In genomic region chr11:52265616-52266307, GRCm38 (mm10) we compare ENCODE assay signal across 16 mouse cellular contexts. TPM values are rescaled to one million over a fixed set of nuclear protein-coding genes. Genes with fewer than 3 reads are reported as not detected.
DNase-seq lines count a peak whose midpoint lies in the region; ATAC-seq and TF ChIP-seq lines count a peak whose summit lies in the region.
"Had no signal": no experiment of that assay in that cellular context is flagged by ENCODE, and none has a peak within 500 bp of the region (broad histone marks: within the 10 kb centered on the region; RNA-seq: fewer than 3 reads in every experiment).

No protein-coding gene starts in this region.

- H3K27me3 ChIP-seq in heart, embryonic 12.5 days (replicated peaks) = no peaks in the 10 kb centered on the region
- H3K27me3 ChIP-seq in spleen, adult 2 months (ENCODE audit: control insufficient read depth, insufficient read depth, low read length) = no peaks in the 10 kb centered on the region
- H3K27me3 ChIP-seq: hindbrain, embryonic 12.5 days had no signal

- 32% methylated on average over 12 of the region's 12 CpGs for WGBS in heart, embryonic 12.5 days
- 11% methylated on average over 12 of the region's 12 CpGs for WGBS in spleen, adult 2 months

- H3K36me3 ChIP-seq in heart, embryonic 12.5 days = 0 out of 2 replicates have a peak, but pooled peaks cover 2% of the 10 kb centered on the region
- H3K36me3 ChIP-seq in spleen, adult 2 months (ENCODE audit: control insufficient read depth, insufficient read depth, low read length) = no peaks in the 10 kb centered on the region
- H3K36me3 ChIP-seq: hindbrain, embryonic 12.5 days had no signal

- no peak for TF ChIP-seq CTCF in spleen, adult 2 months (IDR thresholded peaks at IDR 0.05; ENCODE audit: extremely low read depth, insufficient read depth, insufficient read length, insufficient replicate concordance)

- no peak for ATAC-seq in heart, embryonic 12.5 days (ENCODE audit: insufficient number of reproducible peaks, low FRiP score)
- ATAC-seq in megakaryocyte, adult 5-6 weeks (ENCODE audit: poor library complexity, severe bottlenecking) = 0 out of 2 replicates have a peak, but pooled peaks have one; percentile 18

- peak overlapping the region; percentile 37 for H3K4me2 ChIP-seq in heart, embryonic 12.5 days
- H3K4me2 ChIP-seq: hindbrain, embryonic 12.5 days had no signal

- peaks cover 54% of the 10 kb centered on the region for H3K4me1 ChIP-seq in heart, embryonic 12.5 days (replicated peaks)
- H3K4me1 ChIP-seq in spleen, adult 2 months (ENCODE audit: control insufficient read depth, insufficient read depth, insufficient read length) = peaks cover 38% of the 10 kb centered on the region; the same call in 1 of the 2 replicates

- H3K9me3 ChIP-seq in heart, embryonic 12.5 days (replicated peaks) = no peaks in the 10 kb centered on the region
- H3K9me3 ChIP-seq: hindbrain, embryonic 12.5 days had no signal

- peak; percentile 59 for TF ChIP-seq POLR2A in spleen, adult 2 months (IDR thresholded peaks at IDR 0.05; ENCODE audit: low read depth, low read length)

- no peak overlapping the region for H3K4me3 ChIP-seq in heart, embryonic 12.5 days
- no peak overlapping the region; the same call in 1 of the 2 replicates for H3K4me3 ChIP-seq in spleen, adult 2 months (ENCODE audit: extremely low read depth, insufficient read depth, insufficient read length)
- H3K4me3 ChIP-seq: hindbrain, embryonic 12.5 days had no signal

- H3K27ac ChIP-seq in heart, embryonic 12.5 days (ENCODE audit: poor library complexity, severe bottlenecking) = peak overlapping the region; percentile 49; the same call in 1 of the 2 replicates
- H3K27ac ChIP-seq in spleen, adult 2 months (ENCODE audit: insufficient read depth, low read length) = peak overlapping the region; percentile 74
- H3K27ac ChIP-seq: hindbrain, embryonic 12.5 days had no signal

- peak overlapping the region; percentile 34 for H3K9ac ChIP-seq in heart, embryonic 12.5 days
- H3K9ac ChIP-seq: hindbrain, embryonic 12.5 days had no signal

- DNase-seq in heart, adult 9 months (ENCODE audit: low spot score in 2 of 2) = no peak
- DNase-seq in spleen, adult 2 months (ENCODE audit: low read depth in 1 of 2, low spot score in 2 of 2) = peak; percentile 45 to 55
- DNase-seq in spleen, adult 12 weeks (ENCODE audit: low spot score) = no peak
- peak; percentile 65 for DNase-seq in thymus, postnatal 4 days
- DNase-seq in right cerebral cortex, adult 18-20 months = no peak
- DNase-seq in layer of hippocampus, postnatal 14 days (ENCODE audit: low spot score in 2 of 2) = no peak
- DNase-seq: cerebellum, postnatal 25 days; layer of hippocampus, postnatal 36 days had no signal

RNA-seq across cellular contexts. Expression of gene Tcf7, which starts 17.1 kb away (rescaled TPM):
- polyA plus RNA-seq in heart, embryonic 12.5 days (2016; fragmentation: Nextera tagmentation; extraction: Ambion mirVana) = 6.3 and 6.5 TPM in 2 replicates
- 139 and 165 TPM in 2 replicates for polyA plus RNA-seq in spleen, adult 2 months (2012; rRNA removed)
- 6.9 and 9.4 TPM in 2 replicates for total RNA-seq in megakaryocyte, adult 5-6 weeks (2015)
- 1.2 and 1.8 TPM in 2 replicates for total RNA-seq in megakaryocyte, adult 5-6 weeks (2017)
- 1 to 10 TPM; 6.0 to 6.3 TPM for total RNA-seq in layer of hippocampus, postnatal 14 days (2021)

RNA-seq across cellular contexts. Expression of gene Skp1a, which starts 34.0 kb away (rescaled TPM):
- polyA plus RNA-seq in heart, embryonic 12.5 days (2016; fragmentation: Nextera tagmentation; extraction: Ambion mirVana) = 530 and 532 TPM in 2 replicates
- polyA plus RNA-seq in spleen, adult 2 months (2012; rRNA removed) = 4.5 and 6.3 TPM in 2 replicates
- total RNA-seq in megakaryocyte, adult 5-6 weeks (2015) = 129 and 145 TPM in 2 replicates
- total RNA-seq in megakaryocyte, adult 5-6 weeks (2017) = 127 and 133 TPM in 2 replicates
- 100 to 1,000 TPM; 467 to 471 TPM for total RNA-seq in layer of hippocampus, postnatal 14 days (2021)

RNA-seq across cellular contexts. Expression of gene Olfr1371, which starts 52.0 kb away (rescaled TPM):
- polyA plus RNA-seq in heart, embryonic 12.5 days (2016; fragmentation: Nextera tagmentation; extraction: Ambion mirVana) = not detected in 2 replicates
- polyA plus RNA-seq in spleen, adult 2 months (2012; rRNA removed) = not detected in 2 replicates
- total RNA-seq in megakaryocyte, adult 5-6 weeks (2015) = not detected in 2 replicates
- not detected in 2 replicates for total RNA-seq in megakaryocyte, adult 5-6 weeks (2017)
- not detected for total RNA-seq in layer of hippocampus, postnatal 14 days (2021)
- total RNA-seq: ES-E14; gastrocnemius, adult 18-20 months; layer of hippocampus, postnatal 36 days; neutrophil, adult 5-6 weeks had no signal
- polyA plus RNA-seq: hindbrain, embryonic 12.5 days; kidney, embryonic 16.5 days; liver, adult 2 months had no signal

Comparison
In these comparisons a context has a peak if more than half of its experiments do, and no peak if none do; other contexts are left out.
1. DNase-seq: peak in spleen, adult 2 months (2 of 2) and thymus, postnatal 4 days (single experiment); none in heart, adult 9 months (0 of 2), spleen, adult 12 weeks (single experiment), right cerebral cortex, adult 18-20 months (single experiment) and layer of hippocampus, postnatal 14 days (0 of 2).